Mouse (Mus musculus) thymus, postnatal 4 days (tissue): ENCODE measurements at regions not wholly inside any gene's neighbourhood (a gene's known extent, or its start where the extent isn't known, plus 50 kb on each side); places are given as distances from the start of the nearest gene placed in this dataset.
A peak's percentile ranks its signal among the peaks of the same experiment; 100 is the strongest.

Source experiments
- DNase-seq: peaks from one replicate; pipeline ENCODE4 v3.0.0; 2021

DNA sequence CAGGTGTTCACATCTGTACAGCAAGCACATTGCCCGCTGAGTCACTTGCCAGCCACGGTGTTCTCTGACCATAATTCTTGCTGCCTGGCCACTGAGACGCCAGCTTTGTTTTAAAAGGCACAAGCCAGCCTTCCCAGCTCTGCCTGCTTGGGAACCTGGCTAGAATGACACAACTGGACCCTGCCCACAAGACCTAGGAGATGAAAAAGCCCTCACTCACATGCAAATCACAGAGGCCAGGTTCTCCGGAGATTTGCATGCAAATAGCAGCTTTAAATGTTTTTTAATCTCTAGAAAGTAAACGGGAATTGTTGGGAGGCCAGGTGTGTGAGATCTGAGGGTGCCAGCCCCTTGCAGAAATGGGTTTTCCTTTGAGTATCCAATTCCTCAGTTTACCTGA, 71.9 kb downstream of the 1810010D01Rik start:
- DNase-seq = no peak

DNA sequence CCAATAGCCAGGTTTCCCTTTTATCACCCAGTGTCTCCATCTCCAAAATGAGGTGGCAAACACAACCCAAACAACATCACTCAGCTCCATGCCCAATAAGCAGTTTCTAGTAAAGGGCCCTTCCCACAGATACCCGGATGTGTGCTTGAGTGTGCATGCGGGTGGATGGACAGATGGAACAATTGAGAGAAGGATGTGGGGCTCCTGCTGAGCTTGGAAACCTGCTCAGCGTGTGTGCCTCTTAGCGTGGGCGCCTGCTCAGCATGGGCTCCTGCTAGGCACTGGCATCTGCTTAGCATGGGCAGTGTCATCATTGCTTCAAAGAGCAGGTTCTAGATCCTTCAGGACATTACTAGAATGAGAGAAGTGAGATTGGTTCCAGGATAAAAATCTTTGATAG, 75.4 kb downstream of the 1810010D01Rik start:
- DNase-seq = no peak

DNA sequence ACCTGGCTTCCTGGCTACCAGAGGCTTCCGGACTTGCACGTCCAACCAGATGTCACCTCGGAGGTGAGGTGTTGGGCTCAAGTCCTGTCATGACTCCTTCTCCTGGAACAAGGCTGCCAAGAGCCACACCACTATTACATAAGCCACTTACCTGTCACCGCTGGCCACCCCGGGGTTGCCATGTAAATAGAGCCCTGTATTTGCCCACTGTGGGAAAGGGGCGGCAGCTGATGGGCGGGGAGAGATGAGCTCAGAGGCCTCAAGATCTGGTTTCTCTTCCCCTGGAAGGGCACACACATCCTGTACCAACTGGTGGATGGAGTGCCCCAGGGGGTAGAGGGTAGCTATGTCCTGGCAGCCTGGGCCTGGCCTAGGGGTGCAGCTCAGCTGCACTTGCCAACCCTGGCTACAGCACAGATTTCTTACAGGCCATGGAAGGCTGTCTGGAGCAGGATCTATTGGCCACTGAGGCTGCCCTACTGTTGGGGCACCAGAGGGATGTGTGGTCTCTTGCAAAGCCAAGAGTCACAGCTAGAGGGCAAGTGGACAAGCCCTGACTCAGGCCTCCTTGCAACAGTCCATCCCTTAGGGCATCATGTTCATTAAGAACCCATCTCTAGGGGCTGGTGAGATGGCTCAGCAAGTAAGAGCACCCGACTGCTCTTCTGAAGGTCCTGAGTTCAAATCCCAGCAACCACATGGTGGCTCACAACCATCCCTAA, 76.3 kb downstream of the 1810010D01Rik start:
- DNase-seq = no peak

DNA sequence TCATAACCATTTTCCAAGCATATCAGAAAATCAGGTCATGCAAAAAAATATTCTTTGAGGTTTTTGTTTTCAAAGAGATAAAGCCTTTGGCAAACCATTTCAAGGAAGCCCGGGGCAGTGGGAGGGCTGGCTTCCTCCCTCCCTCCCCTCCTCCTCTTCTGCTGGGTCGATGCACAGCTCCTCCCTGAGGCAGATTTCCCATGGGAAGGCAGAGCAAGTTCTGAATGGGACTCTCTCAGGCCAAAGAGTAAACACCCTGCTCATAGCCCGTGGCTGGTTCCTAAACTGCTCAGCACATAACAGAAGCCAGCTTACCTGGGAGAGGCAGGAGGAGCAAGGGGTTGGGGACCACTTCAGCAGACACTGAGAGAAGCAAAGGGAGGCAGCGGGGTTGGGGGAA, 77.9 kb downstream of the 1810010D01Rik start:
- DNase-seq = no peak

DNA sequence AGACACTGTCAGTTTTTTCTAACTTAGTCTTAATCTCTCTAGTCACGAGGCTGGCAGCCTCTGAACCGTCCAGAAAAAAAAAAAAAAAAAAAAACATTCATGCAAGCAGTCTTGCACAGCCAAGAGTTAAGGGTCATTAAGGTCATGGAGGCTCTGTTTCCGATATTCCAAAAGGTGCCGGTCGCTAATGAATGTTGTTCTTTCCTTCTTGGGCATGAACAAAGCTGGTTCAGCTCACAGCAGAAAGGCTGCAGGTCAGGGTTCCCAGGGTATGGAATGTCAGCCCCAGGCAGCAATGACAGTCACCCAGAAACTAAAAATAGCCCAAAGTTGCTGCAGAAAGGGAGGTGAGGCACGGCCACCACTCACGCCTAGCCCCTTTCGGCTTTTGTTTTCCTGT, 80.3 kb downstream of the 1810010D01Rik start:
- DNase-seq = no peak

DNA sequence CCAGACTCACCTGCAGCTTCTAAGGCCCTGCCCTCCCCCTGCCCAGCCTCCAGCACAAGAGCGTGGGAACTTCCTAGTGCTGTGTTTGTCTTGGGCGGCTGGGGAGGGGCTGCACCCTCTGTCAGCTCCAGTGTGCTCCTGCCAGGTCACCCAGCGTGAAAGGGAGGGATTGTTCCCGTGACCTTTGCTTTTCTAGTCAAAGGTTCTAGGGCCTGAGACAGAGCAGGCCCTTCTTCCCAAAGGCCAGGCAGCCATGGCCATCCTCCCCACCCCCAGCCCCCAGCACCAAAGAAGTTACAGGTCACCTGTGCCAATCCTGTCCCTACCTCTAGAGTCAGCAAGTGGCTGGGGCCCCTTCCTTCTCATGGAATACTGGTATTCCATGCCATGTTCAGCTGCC, 80.7 kb downstream of the 1810010D01Rik start:
- no peak for DNase-seq

DNA sequence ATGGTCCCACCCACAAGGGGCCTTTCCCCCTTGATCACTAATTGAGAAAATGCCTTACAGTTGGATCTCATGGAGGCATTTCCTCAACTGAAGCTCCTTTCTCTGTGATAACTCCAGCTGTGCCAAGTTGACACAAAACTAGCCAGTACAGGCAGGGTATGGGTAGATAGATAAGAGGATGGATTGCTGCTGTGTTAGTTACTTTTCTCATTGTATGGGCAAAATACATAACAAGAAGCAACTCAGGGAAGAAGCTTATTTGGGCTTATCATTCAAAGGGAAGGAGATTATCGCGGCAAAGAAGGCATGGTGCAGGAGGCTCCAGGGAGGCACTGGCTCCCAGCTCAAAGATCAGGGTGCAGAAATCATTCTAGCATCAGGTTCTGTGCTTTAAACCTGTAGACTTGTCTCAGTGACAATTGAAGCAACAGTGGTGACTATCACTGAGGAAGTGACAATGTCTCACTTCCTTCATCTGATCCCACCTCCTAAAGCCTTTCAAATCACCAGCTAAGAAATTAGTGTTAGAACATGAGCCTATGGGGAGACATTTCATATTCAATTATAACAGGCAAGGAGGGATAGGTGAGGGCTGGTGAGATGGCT, 83.8 kb downstream of the 1810010D01Rik start:
- no peak for DNase-seq

DNA sequence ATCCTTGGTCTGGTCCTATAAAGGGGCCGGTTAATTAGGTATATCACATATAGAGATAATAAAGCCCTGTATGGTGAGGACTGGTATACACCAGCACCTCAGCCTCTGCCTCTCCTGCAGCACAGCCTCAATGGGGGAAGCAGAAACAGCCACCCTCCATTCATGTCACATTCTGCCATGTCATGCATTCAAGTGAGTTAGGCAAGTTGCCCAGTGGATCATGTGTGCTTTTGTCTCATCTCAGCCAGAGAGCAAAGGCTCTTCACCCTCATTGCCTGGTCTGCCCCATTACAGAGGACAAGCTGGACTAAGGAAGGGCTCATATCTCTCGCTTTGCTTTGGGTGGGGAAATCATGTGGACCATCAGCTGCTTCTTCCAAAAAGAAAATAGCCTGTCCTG, 85.4 kb downstream of the 1810010D01Rik start:
- no peak for DNase-seq

DNA sequence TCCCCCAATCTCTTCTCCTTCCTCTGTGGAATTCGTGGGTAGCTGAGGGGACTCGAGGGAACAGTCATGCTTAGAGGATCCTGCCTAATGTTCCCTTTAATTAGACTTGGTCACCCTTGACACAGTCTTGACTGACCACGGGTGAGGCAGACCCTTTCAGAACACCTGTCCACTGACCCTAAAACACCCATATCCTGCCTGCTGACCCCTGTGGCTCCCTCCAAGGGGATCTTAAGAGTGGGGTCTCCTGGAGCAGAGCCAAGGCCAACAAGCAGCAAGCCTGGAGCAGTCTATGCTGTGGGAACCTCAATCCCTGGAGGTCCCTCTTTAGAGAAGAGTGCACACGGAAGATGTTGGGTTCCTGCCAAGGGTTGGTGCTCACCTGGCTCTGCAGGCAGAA, 89.5 kb downstream of the 1810010D01Rik start:
- DNase-seq = no peak

DNA sequence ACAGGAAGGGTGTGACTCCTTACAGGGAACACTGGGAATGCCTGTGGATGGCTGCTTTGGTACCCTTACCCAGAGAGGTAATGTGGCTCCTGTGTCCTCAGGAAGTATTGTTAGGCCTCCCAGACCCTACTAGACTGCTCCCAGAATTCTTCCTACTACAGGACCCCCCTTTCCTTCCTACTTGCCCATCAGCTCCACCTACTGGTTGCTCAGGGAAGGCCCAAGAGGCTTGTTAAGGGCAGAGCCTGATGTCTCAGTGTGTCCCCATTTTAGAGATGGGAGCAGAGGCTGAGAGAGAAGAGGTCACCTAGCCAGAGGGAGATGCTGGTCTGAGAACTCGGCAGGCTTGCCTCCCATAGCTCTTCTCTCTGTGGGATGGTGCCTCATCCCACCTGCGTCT, 93.3 kb downstream of the 1810010D01Rik start:
- DNase-seq = peak; percentile 75

DNA sequence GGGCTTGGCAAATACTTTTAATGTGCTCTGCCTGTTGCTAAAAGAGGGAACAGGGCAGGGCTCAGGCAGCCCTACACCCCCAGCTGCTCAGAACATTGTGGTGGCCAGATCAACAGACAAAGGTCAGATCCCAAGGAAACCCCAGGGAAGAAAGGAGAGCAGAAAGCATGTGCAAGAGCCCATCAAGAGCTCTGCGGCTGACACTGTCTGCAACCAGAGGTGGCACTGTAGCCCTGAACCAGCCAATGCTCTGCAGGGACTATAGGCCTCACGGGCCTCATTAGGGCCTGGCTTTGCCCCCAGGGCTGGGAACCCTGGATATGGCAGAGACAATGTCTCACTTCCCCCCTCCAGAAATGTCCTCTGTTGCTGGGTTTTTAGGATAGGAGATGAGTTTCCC, 93.8 kb downstream of the 1810010D01Rik start:
- DNase-seq = peak; percentile 35

DNA sequence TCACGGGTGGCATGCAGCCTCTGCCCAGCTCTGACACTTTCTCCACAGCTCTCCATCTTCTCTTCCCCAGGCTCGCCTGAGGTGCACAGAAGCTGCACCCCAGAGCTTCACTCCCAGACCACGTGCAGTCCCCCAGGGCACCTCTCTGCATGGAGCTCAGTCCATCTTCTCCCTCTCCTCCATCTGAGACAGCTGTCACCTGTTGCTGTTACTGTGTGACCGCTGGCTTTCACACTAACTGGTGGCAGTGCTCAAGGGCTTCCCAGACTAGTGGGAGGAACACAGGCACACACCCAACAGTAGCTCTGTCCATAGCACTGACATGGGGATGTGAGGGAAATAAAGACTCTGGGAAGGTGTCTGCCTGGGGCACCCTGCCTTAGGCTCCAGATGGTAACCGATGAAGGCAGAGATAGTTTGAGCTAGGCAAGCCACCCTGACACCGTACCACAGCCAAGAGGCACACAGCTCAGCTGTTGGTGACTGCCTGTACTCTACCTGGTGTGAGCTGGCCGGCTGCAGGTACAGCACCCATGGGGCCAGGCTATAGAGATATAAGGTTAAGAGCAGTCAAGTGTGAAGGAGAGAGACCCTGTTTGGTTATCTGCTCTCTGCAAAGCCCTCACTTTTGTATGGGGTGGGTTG, 94.9 kb downstream of the 1810010D01Rik start:
- DNase-seq = peak; percentile 17

DNA sequence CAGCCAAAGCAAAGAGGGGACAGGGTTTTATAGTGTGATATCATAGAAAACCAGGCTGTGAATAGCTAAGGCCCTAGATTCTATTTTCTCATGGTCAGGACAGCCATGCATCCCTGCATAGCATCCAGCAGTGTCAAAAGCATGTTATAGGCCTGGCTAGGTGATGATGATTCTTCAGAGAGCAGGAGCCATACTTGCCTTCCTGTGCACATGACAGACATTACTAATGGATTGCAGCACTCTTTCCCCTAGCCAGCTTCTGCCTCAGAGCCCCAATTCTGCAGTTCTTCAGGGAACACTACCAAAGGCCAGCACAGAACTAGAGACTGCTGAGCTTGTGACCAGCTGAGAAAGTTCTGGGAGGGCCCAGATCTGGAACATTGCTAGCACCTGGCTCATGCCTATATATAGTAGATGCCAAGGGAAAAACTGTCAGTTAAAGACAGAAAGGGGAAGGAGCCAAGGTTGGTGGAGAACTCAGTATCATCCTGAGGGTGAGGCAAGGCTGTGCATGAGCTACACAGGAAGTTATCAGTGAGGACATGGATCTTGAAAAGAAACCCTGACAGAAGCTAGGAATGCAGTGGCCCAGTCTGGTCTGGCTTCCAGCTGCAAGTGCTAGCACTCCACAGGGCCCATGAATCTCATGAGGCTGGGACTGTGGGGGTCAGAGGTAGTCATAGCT, 95.6 kb downstream of the 1810010D01Rik start:
- peak; percentile 33 for DNase-seq

DNA sequence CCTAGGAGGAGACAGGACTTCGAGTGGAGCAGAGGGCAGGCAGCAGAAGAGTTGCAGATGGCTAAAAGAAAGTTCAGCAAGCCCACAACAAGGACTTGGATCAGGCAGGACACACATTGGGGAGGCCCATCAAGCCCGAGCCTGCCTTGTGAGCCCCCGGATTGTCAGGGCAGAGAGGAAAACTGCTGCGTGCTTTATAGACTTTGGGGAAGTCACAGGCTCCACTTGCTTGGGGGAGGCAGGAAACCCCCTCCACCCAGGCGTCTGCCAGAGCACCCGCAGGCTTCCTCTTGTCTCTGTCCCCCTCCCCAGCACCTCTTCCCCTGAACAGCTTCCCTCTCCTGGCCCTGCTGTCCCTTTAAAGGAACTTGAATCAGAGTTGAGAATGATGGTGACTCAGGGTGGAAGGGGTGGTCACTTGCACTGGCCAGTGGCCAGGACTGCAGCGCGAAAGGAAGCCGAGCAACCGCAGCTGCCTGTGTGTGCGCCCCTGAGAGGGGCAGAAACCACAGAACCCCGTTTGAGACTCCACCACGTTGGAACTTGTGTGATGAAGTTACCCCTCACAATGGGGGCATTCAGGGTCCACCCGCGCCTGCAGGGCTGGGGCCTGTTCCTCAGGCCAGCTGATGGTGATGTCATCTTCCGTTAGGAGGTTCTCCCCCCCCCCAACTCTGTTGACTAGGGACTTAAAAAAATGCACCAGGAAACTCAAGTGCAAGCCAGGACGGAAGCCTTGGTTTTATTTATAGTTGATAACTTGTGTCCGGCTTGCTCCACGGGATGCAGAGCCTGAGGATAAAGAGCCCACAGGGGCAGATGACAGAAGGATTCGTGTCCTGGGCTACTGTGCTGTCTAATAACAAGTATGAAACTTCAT, 96.4 kb downstream of the 1810010D01Rik start:
- DNase-seq = peak; percentile 79

DNA sequence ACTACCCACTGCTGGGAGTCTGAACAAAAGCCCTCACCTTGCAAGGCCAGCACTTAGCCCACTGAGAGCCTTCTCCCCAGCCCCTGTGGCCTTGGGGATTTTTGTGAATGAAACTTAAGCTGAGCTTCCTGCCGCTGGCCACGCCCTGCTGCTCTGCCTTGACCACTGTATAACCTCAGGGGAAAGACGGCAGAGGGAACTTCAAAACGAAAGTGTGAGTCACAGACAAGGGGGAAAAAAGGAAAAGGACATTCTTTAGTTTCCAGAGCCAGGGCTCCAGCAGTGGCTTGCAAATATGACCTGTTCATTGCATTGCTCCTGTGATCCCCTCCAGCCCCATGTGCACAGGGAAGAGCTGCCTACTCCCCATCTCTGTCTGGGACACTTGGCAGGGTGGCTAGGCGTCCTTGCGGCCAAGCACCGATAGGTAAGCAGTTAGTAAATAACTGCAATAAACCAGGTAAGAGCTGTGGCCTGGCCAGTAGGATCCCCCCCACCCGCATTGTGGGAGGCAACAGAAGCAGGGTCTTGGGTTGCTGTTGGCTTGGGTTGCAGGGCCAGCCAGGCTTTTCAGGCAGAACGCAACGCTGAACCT, 97.2 kb downstream of the 1810010D01Rik start:
- DNase-seq = peak; percentile 47

DNA sequence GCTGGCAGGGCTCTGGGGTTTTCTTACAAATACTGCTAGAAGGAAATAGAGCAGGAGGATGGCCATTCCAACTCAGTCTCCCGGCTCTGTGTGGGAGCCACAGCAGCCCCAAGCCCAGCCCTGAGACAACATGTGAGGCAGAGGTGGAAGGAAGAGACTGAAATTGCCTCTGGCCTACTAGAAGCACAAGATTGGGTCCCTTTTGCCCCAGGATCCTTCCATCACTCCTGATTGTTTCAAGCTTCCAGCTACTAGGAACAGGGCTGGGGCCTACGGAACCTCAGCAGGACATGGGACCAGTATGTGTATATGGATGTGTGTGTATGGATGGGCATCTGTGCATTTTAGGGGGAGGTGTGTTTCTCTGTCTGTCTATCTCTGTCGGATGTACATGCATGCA, 97.9 kb downstream of the 1810010D01Rik start:
- DNase-seq = peak; percentile 13

DNA sequence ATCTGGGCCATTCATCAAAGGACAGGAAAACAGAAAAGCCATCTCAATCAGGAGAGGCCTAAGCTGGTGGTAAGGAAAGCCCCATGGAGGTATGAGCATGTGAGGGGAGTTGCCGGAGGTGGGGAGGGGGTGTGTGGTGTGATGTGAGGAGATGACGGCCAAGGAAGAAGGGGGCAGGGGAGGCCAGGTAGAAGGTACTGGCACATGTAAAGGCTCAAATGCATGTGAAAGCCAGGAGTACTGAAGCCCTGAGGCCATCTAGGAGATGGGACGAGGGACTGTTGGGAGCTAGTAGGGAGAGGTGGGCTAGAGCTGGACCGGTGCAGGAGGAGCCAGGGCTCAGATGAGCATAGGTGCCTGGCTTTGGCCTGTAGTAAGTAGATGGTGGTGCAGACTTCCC, 98.4 kb downstream of the 1810010D01Rik start:
- DNase-seq = no peak

DNA sequence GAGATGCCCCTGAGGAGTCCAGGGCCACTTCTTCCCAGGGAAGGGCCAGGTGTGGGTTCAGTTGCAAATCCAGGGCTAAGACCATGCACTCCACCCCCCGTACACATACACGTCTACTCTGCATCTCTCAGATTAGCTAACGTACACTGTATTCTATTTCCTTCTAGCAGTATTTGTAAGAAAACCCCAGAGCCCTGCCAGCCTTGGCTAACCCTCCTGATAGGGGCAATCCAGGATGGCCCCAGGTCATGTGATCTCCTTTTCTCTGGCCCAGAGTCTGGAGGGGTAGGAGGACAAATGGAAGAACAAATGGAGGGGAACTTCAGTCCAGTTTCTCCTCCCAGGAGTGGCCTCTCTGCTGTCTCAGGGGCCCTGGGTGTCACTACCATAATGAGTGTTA, 98.9 kb downstream of the 1810010D01Rik start:
- no peak for DNase-seq

DNA sequence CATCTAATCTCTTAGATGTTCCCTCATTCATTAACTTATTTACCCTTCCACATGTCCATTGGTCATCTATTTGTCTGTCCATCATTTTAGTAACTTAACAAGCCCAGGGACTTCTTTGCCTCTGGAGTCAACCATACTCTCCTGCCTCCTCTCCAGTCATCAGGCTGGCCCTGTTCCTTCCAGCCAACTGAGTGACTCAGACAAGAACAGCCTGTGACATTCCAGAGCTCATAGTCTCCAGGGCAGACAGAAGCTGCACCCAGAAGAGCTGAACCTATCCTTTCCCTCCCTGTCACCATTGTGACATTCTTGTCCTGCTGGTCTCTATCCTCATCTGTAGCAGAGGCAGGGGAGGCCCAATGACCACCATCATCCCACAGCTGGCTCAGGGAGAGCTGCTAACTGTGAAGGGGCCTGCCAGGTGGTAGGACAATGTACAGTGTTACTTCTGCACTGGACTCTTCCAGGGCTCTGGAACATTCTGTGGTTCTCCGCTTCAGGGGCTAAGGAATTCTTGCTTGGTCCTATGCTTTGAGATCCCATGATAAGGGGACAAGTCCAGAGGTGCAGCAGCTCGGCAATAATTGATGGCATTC, 100.2 kb downstream of the 1810010D01Rik start:
- DNase-seq = no peak

DNA sequence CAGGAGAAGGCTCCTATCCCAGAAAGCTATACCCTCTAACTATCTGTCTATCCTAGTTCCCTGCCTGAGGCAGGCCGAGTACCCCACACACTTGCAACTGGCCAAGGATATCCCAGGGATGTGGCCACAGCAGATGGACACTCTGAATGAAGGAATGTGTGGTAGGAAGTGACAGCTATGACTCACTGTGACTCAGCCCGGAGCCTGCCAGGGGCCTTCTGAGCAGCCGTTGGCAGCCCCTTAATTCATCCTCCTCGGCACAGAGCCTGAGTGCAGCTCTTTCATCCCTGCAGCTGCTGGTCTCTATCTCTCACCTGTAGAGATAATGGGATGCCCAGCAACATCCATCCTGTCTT, 101.4 kb downstream of the 1810010D01Rik start:
- DNase-seq = no peak

DNA sequence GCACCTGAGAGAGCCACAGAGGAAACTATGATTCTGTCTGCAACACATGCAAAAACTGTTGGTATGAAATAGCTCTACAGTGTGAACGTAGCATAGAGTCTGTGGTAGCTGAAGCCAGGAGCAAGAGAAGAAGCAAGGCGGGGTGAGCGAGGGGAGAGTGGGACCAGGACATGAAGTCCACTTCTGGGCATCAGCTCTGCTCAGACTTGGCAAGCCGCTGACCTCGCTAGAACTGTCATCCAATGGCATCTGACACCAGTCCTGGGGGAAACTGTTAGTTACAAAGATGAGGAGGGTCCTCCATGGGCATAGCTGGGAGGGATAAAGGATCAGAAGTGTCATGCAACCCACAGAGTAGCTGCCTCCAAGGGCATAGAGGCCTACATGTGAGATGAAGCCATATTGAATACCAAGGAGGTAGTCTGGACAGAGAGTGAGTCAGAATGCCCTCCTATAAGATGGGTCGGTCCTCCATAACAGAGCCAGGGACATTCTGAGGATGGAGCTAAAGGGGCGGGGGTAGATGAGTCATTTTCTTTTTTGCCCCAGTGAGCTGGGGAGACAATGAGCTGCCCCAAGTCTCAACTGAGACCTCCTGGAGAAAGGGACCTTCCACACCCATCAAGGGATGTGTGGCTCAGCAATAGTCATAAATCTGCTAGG, 102.0 kb downstream of the 1810010D01Rik start:
- DNase-seq = no peak
